Mouse (Mus musculus): ENCODE data around the gene Map2k7. TPM values are rescaled to one million over a fixed set of nuclear protein-coding genes. Genes with fewer than 3 reads are reported as not detected.

Gene Map2k7
- total and polyA plus RNA-seq, 3 experiments: 25.8 to 115 TPM; not detected in 1

- Histone ChIP-seq H3K4me3 (ENCODE audit: control insufficient read depth in 1 of 2, insufficient read depth in 1 of 2, low read depth in 2 of 2, low read length in 2 of 2) (peak overlapping the region; percentile 60 to 88), H3K36me3 (ENCODE audit: control insufficient read depth in 1 of 2, insufficient read depth in 2 of 2, low read length in 2 of 2) (peaks cover 0 to 2% of the 10 kb centered on the region in 2 experiments; a peak in 2 of 4 replicates), H3K79me2 (ENCODE audit: control insufficient read depth, insufficient read depth, low read length, poor library complexity) (no peaks in the 10 kb centered on the region), H3K4me1 (ENCODE audit: control insufficient read depth in 1 of 2, insufficient read depth in 2 of 2, low read length in 2 of 2) (peaks cover 2 to 15% of the 10 kb centered on the region in 2 experiments; a peak in 3 of 4 replicates), H3K27ac (ENCODE audit: control insufficient read depth, low read depth, low read length) (peak overlapping the region; percentile 51), H3K9ac (ENCODE audit: control insufficient read depth, low read depth, low read length, poor library complexity, severe bottlenecking) (peak overlapping the region; percentile 64), H3K9me3 (replicated peaks; ENCODE audit: insufficient read depth, low read length) (no peaks in the 10 kb centered on the region), H3K27me3 (ENCODE audit: control insufficient read depth in 1 of 2, insufficient read depth in 2 of 2, low read length in 2 of 2) (no peaks in the 10 kb centered on the region)
- no peak for TF ChIP-seq MEF2A (IDR thresholded peaks at IDR 0.05; ENCODE audit: extremely low read depth, insufficient replicate concordance, low read depth, low read length, poor library complexity, severe bottlenecking)
- no peak for TF ChIP-seq CHD2 (IDR thresholded peaks at IDR 0.05; ENCODE audit: low read length)
- no peak for TF ChIP-seq RAD21 (IDR thresholded peaks at IDR 0.05; ENCODE audit: low read depth, low read length)
- TF ChIP-seq ZNF384 (IDR thresholded peaks at IDR 0.05; ENCODE audit: low read depth, low read length): no peak
- TF ChIP-seq ZC3H11A (IDR thresholded peaks at IDR 0.05; ENCODE audit: low read depth, low read length): no peak
- peak; percentile 43; the same call in 1 of the 2 replicates for TF ChIP-seq ETS1 (IDR thresholded peaks at IDR 0.05; ENCODE audit: low read depth, low read length)
- peak; percentile 35; the same call in 1 of the 2 replicates for TF ChIP-seq MAX (IDR thresholded peaks at IDR 0.05; ENCODE audit: low read length)
- peak; percentile 60 for TF ChIP-seq SIN3A (IDR thresholded peaks at IDR 0.05; ENCODE audit: low read length)
- no peak for TF ChIP-seq JUND (IDR thresholded peaks at IDR 0.05; ENCODE audit: low read depth, low read length)
- TF ChIP-seq ELF1 (IDR thresholded peaks at IDR 0.05; ENCODE audit: low read depth, low read length): no peak
- TF ChIP-seq GATA1 (IDR thresholded peaks at IDR 0.05; ENCODE audit: low read depth, low read length): no peak
- TF ChIP-seq TBP (IDR thresholded peaks at IDR 0.05; ENCODE audit: low read depth, low read length): peak; percentile 11; the same call in 1 of the 2 replicates
- TF ChIP-seq HCFC1 (IDR thresholded peaks at IDR 0.05; ENCODE audit: low read depth, low read length): 0 out of 2 replicates have a peak, but pooled peaks have one; percentile 5
- TF ChIP-seq GABPA (IDR thresholded peaks at IDR 0.05; ENCODE audit: low read depth, low read length): no peak
- TF ChIP-seq USF1 (IDR thresholded peaks at IDR 0.05; ENCODE audit: low read depth, low read length): no peak
- 0 out of 4 replicates have a peak, but pooled peaks of 1 of the 2 experiments have one; percentile 39 for TF ChIP-seq POLR2A (IDR thresholded peaks at IDR 0.05; ENCODE audit: control insufficient read depth in 1 of 2, insufficient read depth in 1 of 2, low read depth in 1 of 2, low read length in 2 of 2, poor library complexity in 1 of 2)
- peak; percentile 63; the same call in 1 of the 2 replicates for TF ChIP-seq MAZ (IDR thresholded peaks at IDR 0.05; ENCODE audit: low read depth, low read length)
- TF ChIP-seq NELFE (IDR thresholded peaks at IDR 0.05; ENCODE audit: low read depth, low read length): peak; percentile 37; the same call in 1 of the 2 replicates
- TF ChIP-seq POLR2AphosphoS2 (IDR thresholded peaks at IDR 0.05; ENCODE audit: low read length): no peak
- no peak for TF ChIP-seq POLR2AphosphoS5 (IDR thresholded peaks at IDR 0.05; ENCODE audit: borderline replicate concordance, low read depth, low read length)
- no peak for TF ChIP-seq NRF1 (IDR thresholded peaks at IDR 0.05; ENCODE audit: insufficient read depth, low read depth, low read length, poor library complexity, severe bottlenecking)
- no peak for TF ChIP-seq KAT2A (conservative IDR thresholded peaks at IDR 0.05; ENCODE audit: low read depth, low read length)
- TF ChIP-seq E2F4 (IDR thresholded peaks at IDR 0.05; ENCODE audit: borderline replicate concordance, low read depth, low read length): no peak
- TF ChIP-seq ZMIZ1 (IDR thresholded peaks at IDR 0.05; ENCODE audit: low read depth, low read length): no peak
- TF ChIP-seq CHD1 (IDR thresholded peaks at IDR 0.05; ENCODE audit: low read depth, low read length): no peak
- TF ChIP-seq UBTF (IDR thresholded peaks at IDR 0.05; ENCODE audit: borderline replicate concordance, insufficient read depth, low read depth, low read length): no peak
- no peak for TF ChIP-seq RCOR1 (IDR thresholded peaks at IDR 0.05; ENCODE audit: low read depth, low read length)
- TF ChIP-seq MYB (IDR thresholded peaks at IDR 0.05; ENCODE audit: low read depth, low read length): no peak
- DNase-seq (ENCODE audit: low read depth, low spot score): peak; percentile 94
Observed at GRCm38 (mm10) chr8:4214006-4214980, 24.2 kb upstream of the Map2k7 start.
